Mouse (Mus musculus): ENCODE data around the gene Tas2r144. TPM values are rescaled to one million over a fixed set of nuclear protein-coding genes. Genes with fewer than 3 reads are reported as not detected.

Tas2r144 gene
- total and polyA plus RNA-seq, 3 experiments = 0.16 TPM; not detected in 2

- Histone ChIP-seq H3K9me3 (replicated peaks) (no peaks in the 10 kb centered on the region), H3K4me1 (ENCODE audit: insufficient read depth, low read depth, low read length) (peaks cover 6% of the 10 kb centered on the region; the same call in 1 of the 2 replicates), H3K4me3 (ENCODE audit: low read depth, low read length) (no peak within 1 kb of the TSS; the same call in 1 of the 2 replicates), H3K27me3 (ENCODE audit: insufficient read depth, low read length) (peaks cover 21% of the 10 kb centered on the region), H3K36me3 (replicated peaks) (no peaks in the 10 kb centered on the region)
- ATAC-seq (ENCODE audit: extremely low read depth, insufficient number of reproducible peaks, low FRiP score, poor library complexity, severe bottlenecking) (peak; percentile 68), DNase-seq (ENCODE audit: low spot score) (peak; percentile 18)
- no peak for TF ChIP-seq POLR2AphosphoS5 (IDR thresholded peaks at IDR 0.05; ENCODE audit: insufficient replicate concordance, low read depth, low read length)
These were observed 30.7 kb downstream of the Tas2r144 start, which contains the start of gene Gstk1 for GRCm38 (mm10) chr6:42245711-42246353. TSS of gene Gstk1 (plus strand) at chr6:42245935.

- Histone ChIP-seq H3K4me1 (ENCODE audit: insufficient read depth, low read depth, low read length) (peaks cover 6% of the 10 kb centered on the region; the same call in 1 of the 2 replicates), H3K9me3 (replicated peaks) (no peaks in the 10 kb centered on the region), H3K36me3 (replicated peaks) (no peaks in the 10 kb centered on the region), H3K27me3 (ENCODE audit: insufficient read depth, low read length) (peaks cover 20% of the 10 kb centered on the region), H3K4me3 (ENCODE audit: low read depth, low read length) (no peak overlapping the region)
- TF ChIP-seq GATA2 (IDR thresholded peaks at IDR 0.05; ENCODE audit: borderline replicate concordance, low read depth, low read length) = no peak
- no peak for TF ChIP-seq CTCF (IDR thresholded peaks at IDR 0.05; ENCODE audit: low read depth, low read length)
- no peak for TF ChIP-seq POLR2AphosphoS5 (IDR thresholded peaks at IDR 0.05; ENCODE audit: insufficient replicate concordance, low read depth, low read length)
- TF ChIP-seq TAL1 (conservative IDR thresholded peaks at IDR 0.05; ENCODE audit: low read depth, low read length) = no peak
- TF ChIP-seq GATA1 (IDR thresholded peaks at IDR 0.05; ENCODE audit: borderline replicate concordance, low read length) = no peak
- no peak for DNase-seq (ENCODE audit: low spot score)
- ATAC-seq (ENCODE audit: extremely low read depth, insufficient number of reproducible peaks, low FRiP score, poor library complexity, severe bottlenecking) = no peak
These were observed 32.0 kb downstream of the Tas2r144 start for GRCm38 (mm10) chr6:42247173-42247572.

- Histone ChIP-seq H3K36me3 (replicated peaks) (no peaks in the 10 kb centered on the region), H3K4me1 (ENCODE audit: insufficient read depth, low read depth, low read length) (peaks cover 6% of the 10 kb centered on the region; the same call in 1 of the 2 replicates), H3K27me3 (ENCODE audit: insufficient read depth, low read length) (peaks cover 25% of the 10 kb centered on the region), H3K9me3 (replicated peaks) (no peaks in the 10 kb centered on the region), H3K4me3 (ENCODE audit: low read depth, low read length) (no peak overlapping the region)
- ATAC-seq (ENCODE audit: extremely low read depth, insufficient number of reproducible peaks, low FRiP score, poor library complexity, severe bottlenecking) (no peak), DNase-seq (ENCODE audit: low spot score) (no peak)
- no peak for TF ChIP-seq GATA1 (IDR thresholded peaks at IDR 0.05; ENCODE audit: borderline replicate concordance, low read length)
- no peak for TF ChIP-seq POLR2AphosphoS5 (IDR thresholded peaks at IDR 0.05; ENCODE audit: insufficient replicate concordance, low read depth, low read length)
- no peak for TF ChIP-seq CTCF (IDR thresholded peaks at IDR 0.05; ENCODE audit: low read depth, low read length)
- no peak for TF ChIP-seq GATA2 (IDR thresholded peaks at IDR 0.05; ENCODE audit: borderline replicate concordance, low read depth, low read length)
- TF ChIP-seq TAL1 (conservative IDR thresholded peaks at IDR 0.05; ENCODE audit: low read depth, low read length) = no peak
These were observed 32.9 kb downstream of the Tas2r144 start for GRCm38 (mm10) chr6:42247981-42248380.

- Histone ChIP-seq H3K36me3 (replicated peaks) (no peaks in the 10 kb centered on the region), H3K9me3 (replicated peaks) (no peaks in the 10 kb centered on the region), H3K27me3 (ENCODE audit: insufficient read depth, low read length) (peaks cover 18% of the 10 kb centered on the region), H3K4me3 (ENCODE audit: low read depth, low read length) (no peak overlapping the region), H3K4me1 (ENCODE audit: insufficient read depth, low read depth, low read length) (no peaks in the 10 kb centered on the region)
- DNase-seq (ENCODE audit: low spot score) = no peak
- TF ChIP-seq TAL1 (conservative IDR thresholded peaks at IDR 0.05; ENCODE audit: low read depth, low read length) = no peak
- no peak for TF ChIP-seq GATA1 (IDR thresholded peaks at IDR 0.05; ENCODE audit: borderline replicate concordance, low read length)
- no peak for TF ChIP-seq POLR2AphosphoS5 (IDR thresholded peaks at IDR 0.05; ENCODE audit: insufficient replicate concordance, low read depth, low read length)
- no peak for ATAC-seq (ENCODE audit: extremely low read depth, insufficient number of reproducible peaks, low FRiP score, poor library complexity, severe bottlenecking)
These were observed 36.7 kb downstream of the Tas2r144 start for GRCm38 (mm10) chr6:42251791-42252190.

GRCm38 (mm10) chr6:42253103-42253502 lies 38.0 kb downstream of the Tas2r144 start:
- peaks cover 4% of the 10 kb centered on the region; the same call in 1 of the 2 replicates for H3K4me1 ChIP-seq (ENCODE audit: insufficient read depth, low read depth, low read length)
- no peaks in the 10 kb centered on the region for H3K9me3 ChIP-seq (replicated peaks)
- peaks cover 18% of the 10 kb centered on the region for H3K27me3 ChIP-seq (ENCODE audit: insufficient read depth, low read length)
- TF ChIP-seq POLR2AphosphoS5 (IDR thresholded peaks at IDR 0.05; ENCODE audit: insufficient replicate concordance, low read depth, low read length) (no peak), GATA1 (IDR thresholded peaks at IDR 0.05; ENCODE audit: borderline replicate concordance, low read length) (no peak)
- no peaks in the 10 kb centered on the region for H3K36me3 ChIP-seq (replicated peaks)
- DNase-seq (ENCODE audit: low spot score) (no peak), ATAC-seq (ENCODE audit: extremely low read depth, insufficient number of reproducible peaks, low FRiP score, poor library complexity, severe bottlenecking) (no peak)
- no peak overlapping the region for H3K4me3 ChIP-seq (ENCODE audit: low read depth, low read length)

- Histone ChIP-seq H3K9me3 (replicated peaks) (no peaks in the 10 kb centered on the region), H3K4me3 (ENCODE audit: low read depth, low read length) (no peak overlapping the region), H3K27me3 (ENCODE audit: insufficient read depth, low read length) (peaks cover 16% of the 10 kb centered on the region), H3K36me3 (replicated peaks) (no peaks in the 10 kb centered on the region), H3K4me1 (ENCODE audit: insufficient read depth, low read depth, low read length) (peaks cover 15% of the 10 kb centered on the region)
- DNase-seq (ENCODE audit: low spot score) = no peak
- ATAC-seq (ENCODE audit: extremely low read depth, insufficient number of reproducible peaks, low FRiP score, poor library complexity, severe bottlenecking) = peak; percentile 63
- TF ChIP-seq CTCF (IDR thresholded peaks at IDR 0.05; ENCODE audit: low read depth, low read length) (no peak), GATA2 (IDR thresholded peaks at IDR 0.05; ENCODE audit: borderline replicate concordance, low read depth, low read length) (no peak), GATA1 (IDR thresholded peaks at IDR 0.05; ENCODE audit: borderline replicate concordance, low read length) (no peak), POLR2AphosphoS5 (IDR thresholded peaks at IDR 0.05; ENCODE audit: insufficient replicate concordance, low read depth, low read length) (no peak), TAL1 (conservative IDR thresholded peaks at IDR 0.05; ENCODE audit: low read depth, low read length) (no peak)
These were observed 42.3 kb downstream of the Tas2r144 start for GRCm38 (mm10) chr6:42257303-42257863.

Data from G1E (cell line).